Mouse (Mus musculus) layer of hippocampus, postnatal 10 days (tissue): ENCODE measurements around the gene Nmnat2. TPM values are rescaled to one million over a fixed set of nuclear protein-coding genes. Genes with fewer than 3 reads are reported as not detected.

Source experiments
- DNase-seq, 2 experiments: peaks; one replicate each; pipeline ENCODE4 v3.0.0; 2021; ENCODE audit warnings: low spot score in 2 of 2
- total RNA-seq, 2 experiments: library from RNA; stranded (reverse); gene quantifications; 2 replicates each; pipeline ENCODE4 v1.2.3; 2021

Gene Nmnat2
- total RNA-seq, 2 experiments from 2014 or later, result 99.2 to 106 TPM

DNA sequence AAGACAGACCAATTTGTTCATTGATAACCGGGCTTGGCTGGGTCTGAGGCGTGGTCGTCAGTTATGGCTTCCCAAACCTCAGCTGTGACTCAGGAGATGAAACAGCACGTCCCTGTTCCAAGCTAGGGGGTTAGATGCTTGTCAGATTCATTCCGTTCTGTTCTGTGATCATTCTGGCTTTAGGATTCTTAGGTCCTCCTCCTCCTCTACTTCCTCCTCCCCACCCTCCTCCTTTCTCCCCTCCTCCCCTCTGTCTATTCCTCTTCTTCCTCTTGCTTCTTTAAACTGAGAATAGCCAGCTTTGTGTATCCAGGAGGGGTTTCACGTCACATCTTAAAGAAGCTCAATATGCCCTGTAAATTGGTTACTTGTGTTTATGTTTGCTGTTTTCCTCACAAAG lies 165.8 kb downstream of the Nmnat2 start:
- no peak for DNase-seq

DNA sequence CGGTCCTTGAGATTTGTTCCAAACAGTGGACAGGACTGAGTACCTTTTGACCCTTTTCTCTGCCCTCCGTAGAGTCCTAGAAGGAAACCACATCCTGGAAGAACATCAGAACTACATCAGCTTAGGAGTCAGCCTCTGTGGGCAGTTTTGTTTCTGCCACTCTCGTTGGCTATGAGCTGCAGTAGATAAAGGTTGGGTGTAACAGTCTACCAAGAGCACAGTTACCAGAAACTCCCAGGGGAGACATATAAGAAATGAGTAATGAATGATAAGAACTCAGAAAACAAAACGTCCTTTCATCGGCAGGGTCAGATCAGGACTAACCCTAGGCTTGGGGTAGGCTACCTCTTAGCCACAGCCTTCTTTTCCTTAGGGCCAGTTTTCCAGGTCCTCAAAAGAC lies 166.5 kb downstream of the Nmnat2 start:
- no peak for DNase-seq

DNA sequence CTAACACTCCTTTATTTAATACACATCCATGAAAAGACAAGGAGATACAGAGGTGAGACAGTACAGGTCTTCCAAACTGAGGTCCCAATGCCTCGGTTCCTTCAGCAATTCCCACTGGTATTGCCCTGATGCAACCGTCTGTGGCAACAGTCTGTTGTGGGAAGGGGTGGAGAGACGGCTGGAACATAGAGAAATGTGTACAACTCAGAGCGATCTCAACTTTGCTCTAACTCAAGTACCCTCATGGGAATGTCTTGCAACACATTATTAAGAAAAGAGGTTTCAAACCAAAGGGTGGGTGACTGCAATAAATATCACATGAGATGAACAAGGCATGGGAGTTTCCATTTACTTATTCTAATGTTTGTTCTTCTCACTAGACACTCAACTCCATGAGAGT lies 168.0 kb downstream of the Nmnat2 start:
- DNase-seq, result no peak

DNA sequence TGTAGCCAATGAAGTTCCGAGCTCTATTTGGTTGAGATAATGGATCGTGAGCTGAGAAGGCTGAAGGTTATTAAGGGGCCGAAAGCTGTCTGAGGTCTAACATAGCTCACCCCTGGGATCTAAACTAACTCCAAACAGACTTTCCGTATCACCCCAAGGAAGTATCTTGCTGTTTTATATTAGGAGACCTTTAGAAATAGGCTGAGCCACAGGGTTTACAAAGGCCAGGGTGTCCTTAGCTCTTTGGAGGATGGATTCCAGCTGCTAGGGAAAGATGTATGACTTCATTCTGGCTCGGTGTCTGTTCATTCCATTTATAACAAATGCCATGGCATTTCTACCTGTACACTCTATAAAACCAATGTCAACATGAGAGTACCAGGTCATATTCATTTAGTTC lies 169.7 kb downstream of the Nmnat2 start:
- DNase-seq, result no peak

DNA sequence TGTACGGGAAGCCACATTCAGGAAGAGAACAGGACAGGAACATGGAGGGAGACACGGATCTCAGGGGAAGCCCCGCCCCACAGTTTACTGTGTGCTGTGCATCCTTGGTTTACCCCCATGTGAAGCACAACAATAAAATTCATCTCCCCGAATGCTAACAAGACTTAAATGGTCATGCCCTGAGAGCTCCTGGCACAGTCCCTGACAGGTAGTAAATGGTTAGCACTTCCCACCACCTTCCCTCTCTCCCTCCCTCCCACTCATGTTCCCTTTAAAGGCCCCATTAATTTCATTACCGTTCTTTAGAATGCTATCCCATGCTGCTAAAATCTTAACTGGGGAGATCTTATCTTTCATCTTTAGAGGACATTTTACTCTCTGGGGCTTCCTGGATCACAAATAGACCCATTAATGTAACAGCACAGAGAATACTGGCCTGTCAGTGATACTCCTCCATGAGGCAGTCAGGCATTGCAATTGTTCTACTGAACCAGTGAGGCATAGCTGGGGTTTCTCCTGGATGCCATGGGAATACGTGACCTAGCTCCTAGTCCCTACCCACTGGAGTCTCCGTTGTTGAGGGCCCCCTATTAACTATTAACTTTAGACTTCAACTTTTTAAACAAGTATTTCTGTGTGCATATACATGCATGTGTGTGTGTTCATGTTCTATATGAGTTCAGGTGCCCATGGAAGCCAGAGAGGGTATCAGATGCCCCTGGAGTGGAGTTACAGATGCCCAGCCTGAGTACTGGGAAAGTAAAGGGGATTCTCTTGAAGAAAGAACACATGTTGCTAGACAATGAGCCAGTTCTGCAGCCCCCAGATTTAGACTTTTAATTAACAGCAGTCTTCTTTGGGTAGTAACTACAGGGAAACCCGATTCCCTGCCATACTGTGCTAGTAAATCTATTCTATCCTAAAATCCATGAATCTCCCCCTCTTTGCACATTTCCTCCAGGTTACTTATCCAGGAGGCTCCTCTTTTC lies 170.8 kb downstream of the Nmnat2 start:
- no peak for DNase-seq

DNA sequence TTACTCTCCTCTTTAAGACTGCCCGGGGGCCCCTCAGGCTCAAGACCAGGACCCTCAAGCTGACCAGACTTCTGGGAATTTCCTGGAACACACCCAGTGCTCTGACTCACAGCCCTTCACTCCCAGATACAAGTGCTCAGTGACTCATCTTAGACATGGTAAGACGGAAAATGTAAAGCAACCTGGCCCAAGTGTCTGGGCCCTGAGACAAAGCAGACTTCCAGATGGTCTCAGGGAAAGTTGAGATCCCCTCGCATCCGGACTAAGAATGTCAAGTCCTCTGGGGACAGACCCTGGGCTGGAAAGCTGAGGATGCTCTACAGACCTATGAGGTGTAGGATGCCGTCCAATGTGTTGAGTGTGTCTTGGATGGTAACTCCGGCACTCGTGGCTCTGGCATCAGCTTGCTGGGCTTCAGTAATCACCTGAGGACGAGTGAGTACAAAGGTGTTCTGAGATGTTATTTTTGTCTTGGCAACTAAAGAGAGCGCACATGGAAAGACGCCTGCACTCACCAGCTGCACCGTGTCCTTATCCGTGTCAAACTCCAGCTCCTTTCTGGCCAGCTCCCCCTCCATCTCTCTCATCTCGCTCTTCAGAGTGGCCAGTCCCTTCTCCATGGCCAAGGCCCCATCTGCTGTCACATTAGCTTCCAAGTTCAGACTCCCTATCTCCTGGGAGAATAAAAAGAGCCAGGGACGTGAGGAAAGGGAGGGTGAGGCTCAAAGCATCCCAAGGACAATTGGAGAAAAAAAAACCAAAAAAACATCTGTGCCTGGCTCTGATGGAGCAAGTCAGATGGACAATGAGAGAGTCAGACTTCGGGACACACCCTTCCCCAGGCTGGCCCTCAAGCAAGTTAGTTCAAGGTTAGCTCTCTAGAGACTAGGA lies 171.9 kb downstream of the Nmnat2 start:
- DNase-seq, result no peak

DNA sequence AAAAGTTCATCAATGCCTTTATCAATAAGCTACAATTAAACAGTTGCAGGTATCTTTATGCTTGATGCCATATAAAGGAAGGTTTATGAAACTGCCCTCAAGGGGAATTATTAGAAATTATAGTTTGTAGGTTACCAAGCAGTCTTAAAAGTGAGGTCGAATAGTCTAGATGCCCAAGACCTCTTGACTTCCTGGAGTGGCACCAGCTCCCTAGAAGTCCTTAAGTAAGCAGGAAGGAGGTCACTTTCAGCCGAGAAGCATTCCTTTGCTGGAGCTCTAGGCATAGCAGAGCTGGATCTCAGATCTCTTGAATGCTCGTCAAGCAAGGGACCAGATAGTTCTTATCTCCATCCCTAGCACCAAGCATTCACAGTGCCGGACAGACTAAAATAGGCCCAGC lies 172.8 kb downstream of the Nmnat2 start:
- no peak for DNase-seq

DNA sequence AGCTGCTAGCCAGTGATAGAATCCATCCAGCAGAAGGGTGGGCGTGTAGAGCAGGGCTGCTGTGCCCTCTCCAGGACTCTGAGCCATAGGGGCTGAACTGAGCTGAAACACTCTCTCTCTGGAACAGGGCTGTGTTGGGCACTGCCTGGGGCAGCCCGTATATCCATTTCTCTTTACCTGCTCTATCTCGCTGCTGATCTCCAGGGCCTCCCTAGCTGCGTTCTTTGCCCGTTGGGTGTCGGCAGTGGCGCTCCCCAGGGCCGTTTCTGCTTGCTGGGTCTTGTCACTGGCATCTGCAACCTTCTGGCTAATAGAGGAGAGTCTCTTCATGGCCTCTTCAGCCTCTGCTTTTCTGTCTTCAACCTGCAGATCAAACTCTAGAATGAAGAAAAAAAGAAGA lies 174.0 kb downstream of the Nmnat2 start:
- DNase-seq, result no peak

DNA sequence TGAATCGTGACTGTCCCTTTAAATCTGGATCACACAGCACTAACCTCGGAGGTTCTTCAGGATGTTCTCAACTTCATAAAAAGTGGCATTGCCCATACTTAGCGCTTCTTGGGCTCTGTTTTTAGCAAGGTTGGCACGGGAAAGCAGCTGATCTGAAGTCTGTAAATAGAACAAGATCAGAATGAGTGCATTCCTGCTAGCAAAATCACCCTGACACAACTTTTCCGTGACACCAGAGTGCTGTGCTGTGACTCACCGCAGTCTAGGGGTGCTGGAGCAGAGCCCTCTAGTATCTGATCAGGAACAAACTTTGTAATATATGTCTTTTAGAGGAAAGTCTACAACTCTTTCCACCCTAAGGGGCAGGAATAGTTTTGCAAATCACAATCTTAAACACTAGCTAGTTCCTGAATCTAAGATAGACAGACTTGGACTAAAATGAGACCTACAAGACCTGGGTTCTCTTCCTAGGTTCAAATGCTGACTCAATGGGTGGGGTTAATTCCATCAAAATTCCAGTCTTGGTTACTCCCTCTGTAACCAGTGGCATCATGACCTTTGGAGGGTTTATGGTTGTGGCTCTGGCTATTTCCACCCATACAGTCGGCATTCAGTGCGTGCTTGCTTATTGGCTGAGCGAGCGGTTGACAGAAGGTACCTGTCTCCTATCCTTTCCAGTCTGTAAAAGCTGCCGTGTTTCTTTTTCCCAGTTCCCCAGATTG lies 175.4 kb downstream of the Nmnat2 start:
- DNase-seq, result no peak

DNA sequence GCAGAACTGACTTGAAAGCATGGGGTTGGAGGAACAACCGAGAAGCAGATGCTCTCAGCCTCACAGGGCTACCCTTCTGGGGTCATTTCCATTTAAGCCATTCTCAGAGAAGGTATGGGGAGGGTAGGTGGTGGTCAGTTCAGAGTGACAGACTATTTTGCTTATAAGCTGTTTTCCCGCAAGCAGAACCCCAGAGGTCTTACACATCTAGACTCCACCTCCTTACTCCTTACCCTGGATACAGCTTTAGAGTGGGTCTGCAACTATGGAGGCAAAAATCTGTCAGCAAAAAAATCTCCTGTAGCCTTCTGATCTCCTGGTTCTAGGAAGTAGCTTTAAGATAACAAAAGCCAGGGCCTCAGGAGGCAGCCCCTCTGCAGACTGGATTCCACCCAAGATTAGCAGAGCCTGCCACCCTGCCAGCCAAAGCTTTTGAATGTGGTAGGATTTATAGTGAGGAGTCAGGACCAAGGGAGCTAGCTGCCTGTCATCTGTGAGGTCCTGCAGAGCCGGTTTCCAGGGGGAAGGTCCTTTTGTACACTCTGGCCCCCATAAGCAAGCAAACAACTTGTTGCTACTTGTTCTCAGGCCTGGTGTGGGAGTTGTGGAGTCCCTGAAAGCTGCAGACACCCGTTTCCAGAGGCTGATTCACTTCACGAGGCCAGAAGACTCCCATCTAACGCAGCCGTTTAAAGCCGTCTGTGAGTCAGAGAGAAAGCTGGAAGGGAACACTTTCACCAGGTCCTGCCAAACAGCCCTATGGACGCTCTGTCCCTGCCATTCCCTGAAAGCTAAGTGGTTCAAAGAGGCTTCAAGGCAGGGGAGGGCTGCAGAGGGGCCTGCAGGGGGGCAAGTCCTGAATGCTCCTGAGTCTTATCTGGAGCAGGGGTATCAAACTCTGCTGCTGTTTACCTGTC lies 179.3 kb downstream of the Nmnat2 start:
- peak; percentile 9 to 20 for DNase-seq

DNA sequence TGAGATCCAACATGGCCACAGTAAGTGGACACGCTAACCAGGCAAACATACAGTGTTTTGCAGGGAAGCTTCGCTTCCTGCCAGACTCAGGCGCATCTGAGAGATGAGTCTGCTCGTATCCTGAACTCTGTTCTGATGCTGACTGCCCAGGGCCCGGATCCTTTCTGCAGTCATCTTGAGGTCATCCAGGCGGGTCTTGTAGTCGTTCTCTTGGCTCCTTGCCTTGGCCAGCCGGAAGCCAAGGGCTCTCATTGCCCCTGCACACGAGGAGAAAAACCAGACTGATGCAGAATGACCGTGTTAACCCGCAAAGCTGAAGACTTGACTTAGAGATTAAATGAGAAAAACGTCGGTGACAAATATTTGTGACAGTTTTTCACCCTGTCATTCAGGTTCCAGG lies 181.9 kb downstream of the Nmnat2 start:
- DNase-seq, result no peak

DNA sequence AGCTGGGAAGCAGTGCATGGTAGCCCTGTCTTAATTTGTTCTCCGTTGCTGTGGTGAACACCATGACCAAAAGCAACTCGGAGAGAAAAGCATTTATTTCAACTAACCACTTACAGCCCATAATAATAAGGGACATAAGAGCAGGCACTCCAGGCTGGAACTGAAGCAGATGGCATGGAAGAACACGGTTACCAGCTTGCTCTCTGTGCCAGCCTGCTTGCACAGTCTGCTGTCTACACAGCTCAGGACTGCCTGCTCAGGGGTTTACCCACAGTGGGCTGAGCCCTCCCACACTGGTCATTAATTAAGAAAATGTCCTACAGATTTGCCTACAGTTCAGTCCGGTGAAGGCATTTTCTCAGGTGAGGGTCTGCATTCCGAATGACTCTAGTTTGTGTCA lies 183.7 kb downstream of the Nmnat2 start:
- DNase-seq, result peak; percentile 22 to 26

DNA sequence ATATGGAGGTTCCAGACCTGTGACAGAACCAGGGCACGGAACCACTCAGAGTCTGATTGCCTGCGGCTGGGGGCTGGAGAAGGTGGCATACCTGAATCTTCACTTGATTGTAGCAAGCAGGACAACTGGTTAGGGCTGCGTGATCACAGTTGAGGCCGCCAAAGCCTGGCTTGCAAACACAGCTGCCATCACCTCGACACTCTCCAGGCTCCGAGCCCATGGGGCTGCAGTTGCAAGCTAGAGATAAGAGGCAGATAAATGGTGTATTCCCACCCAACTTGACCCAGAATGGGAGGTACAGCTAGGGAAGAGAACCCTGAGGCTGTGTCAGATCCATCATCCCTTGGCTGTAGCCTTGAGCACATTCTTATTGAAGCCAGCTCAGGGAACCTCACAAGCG lies 184.8 kb downstream of the Nmnat2 start:
- DNase-seq, result no peak

DNA sequence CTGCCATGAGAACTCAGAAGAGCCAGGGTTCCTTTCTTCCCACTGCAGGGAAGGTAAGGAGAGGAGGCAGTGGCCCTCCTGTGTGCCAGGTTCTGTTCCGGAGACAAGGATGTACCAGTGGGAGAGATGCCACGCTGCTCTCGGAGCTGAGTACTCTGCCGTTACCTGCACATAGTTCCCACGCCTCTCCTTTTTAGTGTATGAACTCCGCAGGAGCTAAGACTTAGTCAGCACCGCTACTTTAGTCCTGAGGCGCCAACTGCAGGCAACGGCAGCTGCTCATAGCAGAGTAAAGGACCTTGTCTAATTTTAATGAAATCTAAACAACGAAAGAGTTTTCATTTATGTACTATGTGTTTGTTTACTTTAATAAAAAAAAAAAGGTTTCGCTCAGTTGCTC lies 185.5 kb downstream of the Nmnat2 start:
- DNase-seq, result no peak

DNA sequence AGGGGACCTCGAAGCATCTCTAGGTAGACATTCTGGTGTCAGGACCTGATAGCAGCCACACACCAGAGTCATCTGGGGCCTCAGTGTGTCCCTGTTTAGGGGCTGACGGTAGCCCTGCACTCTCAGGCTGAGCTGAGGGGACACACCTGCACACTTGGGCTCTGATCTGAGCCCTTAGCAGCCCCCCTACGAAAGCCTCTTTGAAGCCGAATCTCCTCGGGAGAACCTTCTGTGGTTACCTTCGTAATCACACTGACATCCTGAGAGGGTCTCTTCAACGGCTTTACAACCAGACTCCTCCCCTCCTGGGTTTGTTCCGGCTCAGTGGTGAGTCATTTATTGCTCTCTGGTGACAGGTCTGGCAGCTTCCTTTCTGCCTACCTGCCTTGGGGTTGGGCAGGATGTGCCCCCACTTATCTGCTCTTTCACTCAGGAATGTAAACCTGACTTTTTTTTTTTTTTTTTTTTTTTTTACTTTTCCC lies 186.0 kb downstream of the Nmnat2 start:
- no peak for DNase-seq

DNA sequence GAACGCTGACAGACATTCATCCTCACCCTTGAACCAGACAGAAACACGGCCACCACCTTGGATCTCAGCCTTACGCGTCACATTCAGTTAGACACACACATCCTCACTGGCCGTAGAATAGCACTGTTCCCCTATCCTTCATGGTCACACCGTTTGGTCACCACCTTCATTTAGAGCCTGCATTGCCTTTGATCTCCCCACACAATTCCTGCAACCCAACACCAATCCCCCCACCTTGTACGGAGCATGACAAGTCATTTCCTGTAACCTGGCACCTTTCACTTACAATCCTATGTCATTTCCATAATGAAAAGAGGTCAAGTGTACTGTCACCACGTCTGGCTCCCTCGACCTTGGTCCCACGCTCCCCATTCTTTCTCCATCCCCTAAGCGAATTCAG lies 189.2 kb downstream of the Nmnat2 start:
- DNase-seq, result no peak

DNA sequence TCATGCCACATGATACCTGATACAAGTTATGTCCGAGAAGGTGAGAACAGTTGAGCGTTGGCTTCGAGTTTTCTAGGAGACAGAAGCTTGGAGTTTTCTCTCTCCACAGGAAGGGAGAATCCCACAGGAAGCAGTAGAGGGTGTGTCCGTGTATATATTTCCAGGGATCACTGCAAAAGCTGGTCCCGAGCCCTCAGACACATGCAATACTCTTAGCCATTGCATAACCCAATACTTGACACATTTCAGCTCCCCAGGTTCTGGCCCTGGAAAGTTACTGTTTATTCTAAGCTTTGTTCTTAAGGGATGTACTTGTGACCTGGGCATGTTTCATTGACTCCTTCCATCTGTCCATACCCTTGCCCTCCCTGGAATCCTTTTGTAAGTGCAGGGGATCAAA lies 191.0 kb downstream of the Nmnat2 start:
- DNase-seq, result no peak

DNA sequence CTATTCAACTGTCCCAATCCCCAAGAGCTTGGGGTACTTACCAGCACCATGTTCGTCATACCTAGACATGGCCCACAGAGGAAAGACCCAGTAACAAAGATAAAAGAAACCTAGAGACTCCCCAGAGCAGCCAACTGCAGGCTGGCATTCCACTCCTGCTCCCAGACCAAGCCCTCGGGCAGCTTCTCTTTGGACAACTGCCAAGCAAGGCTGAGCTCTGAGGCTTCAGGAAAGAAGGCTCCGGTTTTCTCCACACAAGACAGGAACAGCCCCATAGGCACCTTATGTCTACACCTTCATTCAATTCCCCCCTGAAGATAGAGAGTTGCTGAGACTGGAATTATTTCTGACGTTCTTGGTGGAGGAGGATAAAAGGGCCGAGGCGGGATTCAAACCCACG lies 197.8 kb downstream of the Nmnat2 start:
- no peak for DNase-seq

DNA sequence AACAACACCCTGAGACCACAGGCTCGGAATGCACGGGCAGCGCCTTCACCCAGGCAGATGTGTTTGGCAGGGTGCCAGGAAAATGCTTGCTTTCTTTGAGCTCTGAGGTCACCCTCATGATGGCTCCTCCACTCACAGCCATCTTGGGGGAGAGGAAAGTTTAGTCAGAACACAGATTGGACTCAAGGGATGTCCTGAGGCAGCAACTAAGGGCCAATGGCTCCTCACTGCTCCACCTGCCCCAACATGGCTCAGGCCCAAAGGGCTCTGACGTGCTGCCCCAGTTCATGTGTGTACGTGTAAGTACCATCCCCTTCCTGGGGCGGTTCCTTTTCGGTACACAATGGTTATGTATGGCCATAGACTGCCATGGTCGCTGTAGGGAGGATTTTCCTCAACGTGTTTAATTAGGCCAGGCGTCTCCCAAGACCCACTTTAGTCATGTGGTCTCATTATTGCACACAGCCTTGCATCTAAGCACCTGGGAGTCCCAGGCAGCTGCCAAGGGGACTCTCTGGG lies 198.9 kb downstream of the Nmnat2 start:
- no peak for DNase-seq

DNA sequence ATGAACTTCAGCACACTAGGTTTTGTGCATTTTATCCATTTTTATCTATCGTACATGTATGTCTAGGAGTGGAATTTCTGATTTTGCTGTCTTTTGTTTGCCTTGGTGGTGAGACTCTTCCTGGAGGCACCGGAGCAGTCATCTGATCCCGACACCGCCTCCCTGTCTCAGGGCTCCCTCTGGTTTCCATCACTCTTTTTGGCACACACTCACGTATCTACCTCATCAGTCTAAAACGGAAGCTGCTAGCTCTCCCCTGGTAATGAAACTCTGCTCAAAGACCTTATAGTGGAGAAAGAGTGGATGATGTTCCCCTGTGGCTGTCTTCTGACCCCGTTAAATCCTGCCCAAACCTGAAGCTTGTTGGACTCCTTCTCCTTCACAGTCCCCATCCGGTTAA lies 200.6 kb downstream of the Nmnat2 start:
- DNase-seq, result no peak
